Mouse (Mus musculus): ENCODE measurements at regions not wholly inside any gene's neighbourhood (a gene's known extent, or its start where the extent isn't known, plus 50 kb on each side); places are given as distances from the start of the nearest gene placed in this dataset.
A peak's percentile ranks its signal among the peaks of the same experiment; 100 is the strongest.

DNA sequence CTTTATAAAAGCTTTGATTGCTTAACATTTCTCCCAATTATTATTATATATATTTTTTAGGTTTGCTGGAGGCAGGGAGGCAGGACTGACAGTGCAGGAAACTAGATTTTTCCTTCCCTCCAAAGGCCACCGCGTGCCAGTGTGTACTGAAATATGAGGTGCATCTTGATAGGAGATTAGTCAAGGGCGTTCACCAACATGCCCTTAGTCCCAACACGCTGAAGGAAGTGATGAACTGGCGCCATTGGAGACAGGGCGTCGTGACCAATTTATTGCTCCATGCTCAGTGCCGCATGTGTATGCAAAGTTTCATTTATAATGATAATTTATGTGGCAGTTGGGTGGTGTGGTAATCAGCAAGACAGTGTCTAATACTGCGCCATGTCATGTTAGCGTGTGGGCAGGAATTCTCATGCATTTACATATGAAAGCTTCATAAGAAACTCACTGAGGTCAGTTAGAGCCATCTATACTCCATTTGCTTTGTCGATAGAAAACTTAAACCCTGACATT, 66.2 kb downstream of the Isl1 start:
- no peak for ATAC-seq

GRCm38 (mm10) chr13:116215101-116215500, 94.4 kb downstream of the Isl1 start:
- no peaks in the 10 kb centered on the region for H3K36me3 ChIP-seq
- no peaks in the 10 kb centered on the region for H3K9me3 ChIP-seq
- H3K4me1 ChIP-seq (replicated peaks) = no peaks in the 10 kb centered on the region
- no peaks in the 10 kb centered on the region for H3K27me3 ChIP-seq (replicated peaks)
- no peak for ATAC-seq
- no peak overlapping the region for H3K9ac ChIP-seq
- 48% methylated on average over 3 of the region's 3 CpGs for WGBS
- no peak overlapping the region for H3K4me3 ChIP-seq (replicated peaks)
- no peak overlapping the region for H3K4me2 ChIP-seq (replicated peaks)
- H3K27ac ChIP-seq = no peak overlapping the region

More for the DNA sequence above, 66.2 kb downstream of the Isl1 start:
- H3K4me1 ChIP-seq (replicated peaks) = no peaks in the 10 kb centered on the region
- H3K4me3 ChIP-seq (replicated peaks) = no peak overlapping the region
- no peak overlapping the region for H3K9ac ChIP-seq
- no peaks in the 10 kb centered on the region for H3K27me3 ChIP-seq (replicated peaks)
- H3K9me3 ChIP-seq = no peaks in the 10 kb centered on the region
- H3K36me3 ChIP-seq = no peaks in the 10 kb centered on the region
- H3K27ac ChIP-seq = no peak overlapping the region
- H3K4me2 ChIP-seq (replicated peaks) = no peak overlapping the region
- 87% methylated on average over 11 of the region's 11 CpGs for WGBS

GRCm38 (mm10) chr13:116213843-116214829, 95.4 kb downstream of the Isl1 start:
- Histone ChIP-seq H3K4me2 (replicated peaks) (no peak overlapping the region), H3K9ac (no peak overlapping the region), H3K27ac (no peak overlapping the region), H3K27me3 (replicated peaks) (no peaks in the 10 kb centered on the region), H3K9me3 (no peaks in the 10 kb centered on the region), H3K4me3 (replicated peaks) (no peak overlapping the region), H3K36me3 (no peaks in the 10 kb centered on the region), H3K4me1 (replicated peaks) (no peaks in the 10 kb centered on the region)
- ATAC-seq = no peak
- WGBS = 43% methylated on average over 6 of the region's 6 CpGs

GRCm38 (mm10) chr13:116201177-116201920, 108.1 kb downstream of the Isl1 start:
- Histone ChIP-seq H3K4me2 (replicated peaks) (peak overlapping the region; percentile 39), H3K27ac (no peak overlapping the region), H3K4me1 (replicated peaks) (no peaks in the 10 kb centered on the region), H3K27me3 (replicated peaks) (no peaks in the 10 kb centered on the region), H3K9ac (no peak overlapping the region), H3K4me3 (replicated peaks) (no peak overlapping the region; the same call in 1 of the 2 replicates), H3K9me3 (no peaks in the 10 kb centered on the region), H3K36me3 (no peaks in the 10 kb centered on the region)
- 0 out of 2 replicates have a peak, but pooled peaks have one; percentile 53 for ATAC-seq
- WGBS = 8% methylated on average over 11 of the region's 11 CpGs

- H3K27me3 ChIP-seq (replicated peaks) = no peaks in the 10 kb centered on the region
- no peaks in the 10 kb centered on the region for H3K36me3 ChIP-seq
- no peaks in the 10 kb centered on the region for H3K4me1 ChIP-seq (replicated peaks)
- 55% methylated on average over 7 of the region's 7 CpGs for WGBS
- no peak overlapping the region for H3K9ac ChIP-seq
- H3K27ac ChIP-seq = no peak overlapping the region
- H3K4me3 ChIP-seq (replicated peaks) = no peak overlapping the region
- ATAC-seq = no peak
- H3K9me3 ChIP-seq = no peaks in the 10 kb centered on the region
- no peak overlapping the region for H3K4me2 ChIP-seq (replicated peaks)
These were observed 122.4 kb downstream of the Isl1 start for GRCm38 (mm10) chr13:116187059-116187458.

DNA sequence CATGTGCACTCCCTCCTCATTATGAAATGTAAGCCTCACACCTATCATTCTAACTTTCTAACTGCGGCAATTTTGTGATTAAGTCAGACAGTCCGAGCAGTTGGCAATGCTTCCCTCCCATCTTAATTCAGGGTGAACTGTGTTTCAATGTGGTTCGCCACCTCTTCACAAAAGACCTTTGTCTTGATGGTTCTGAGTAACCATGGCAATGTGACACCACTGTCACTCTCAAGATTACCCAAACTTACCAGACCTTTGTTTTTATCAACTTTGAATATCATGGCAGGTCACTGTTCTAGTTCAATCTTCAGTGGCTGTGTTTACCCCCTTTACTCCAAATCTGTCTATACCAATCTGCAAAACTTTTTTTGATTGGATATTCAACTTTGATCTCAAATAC, 131.7 kb downstream of the Isl1 start:
- Histone ChIP-seq H3K9me3 (no peaks in the 10 kb centered on the region), H3K36me3 (no peaks in the 10 kb centered on the region), H3K27me3 (replicated peaks) (no peaks in the 10 kb centered on the region), H3K27ac (no peak overlapping the region), H3K4me2 (replicated peaks) (no peak overlapping the region), H3K4me1 (replicated peaks) (no peaks in the 10 kb centered on the region), H3K9ac (no peak overlapping the region), H3K4me3 (replicated peaks) (no peak overlapping the region)
- no peak for ATAC-seq
- 89% methylated on average over 3 of the region's 3 CpGs for WGBS

DNA sequence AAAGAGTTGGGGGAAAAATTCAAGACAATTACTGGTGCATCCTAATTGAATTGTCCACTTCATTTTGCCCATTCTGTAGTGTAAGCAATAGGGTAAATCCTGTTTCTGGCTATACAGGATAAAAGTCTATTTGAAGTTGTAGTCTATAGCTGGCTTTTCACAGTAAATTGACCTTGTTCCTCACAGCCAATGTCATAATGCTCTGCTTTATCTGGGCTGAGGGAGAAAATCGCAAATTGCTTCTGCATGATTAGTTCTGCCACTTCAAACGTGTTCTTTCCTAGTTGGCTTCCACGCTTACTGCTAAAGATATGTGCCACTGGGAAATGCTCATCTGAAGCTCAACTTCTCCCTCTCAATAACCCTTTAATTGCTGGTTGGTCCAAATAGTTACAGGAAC, 134.5 kb downstream of the Isl1 start:
- no peak for ATAC-seq
- Histone ChIP-seq H3K27ac (no peak overlapping the region), H3K4me2 (replicated peaks) (no peak overlapping the region), H3K36me3 (no peaks in the 10 kb centered on the region), H3K9me3 (no peaks in the 10 kb centered on the region), H3K27me3 (replicated peaks) (no peaks in the 10 kb centered on the region), H3K4me3 (replicated peaks) (no peak overlapping the region), H3K9ac (no peak overlapping the region), H3K4me1 (replicated peaks) (no peaks in the 10 kb centered on the region)
- WGBS = 32% methylated on average over 3 of the region's 3 CpGs

- no peak overlapping the region for H3K27ac ChIP-seq
- no peaks in the 10 kb centered on the region for H3K9me3 ChIP-seq
- H3K27me3 ChIP-seq (replicated peaks) = no peaks in the 10 kb centered on the region
- no peaks in the 10 kb centered on the region for H3K4me1 ChIP-seq (replicated peaks)
- ATAC-seq = no peak
- H3K36me3 ChIP-seq = no peaks in the 10 kb centered on the region
- no peak overlapping the region for H3K9ac ChIP-seq
- no peak overlapping the region for H3K4me2 ChIP-seq (replicated peaks)
- 61% methylated on average over 2 of the region's 2 CpGs for WGBS
- no peak overlapping the region for H3K4me3 ChIP-seq (replicated peaks)
These were observed 135.6 kb downstream of the Isl1 start for GRCm38 (mm10) chr13:116173866-116174265.

GRCm38 (mm10) chr13:116143022-116143421, 166.5 kb downstream of the Isl1 start:
- H3K9me3 ChIP-seq = no peaks in the 10 kb centered on the region
- 25% methylated on average over 5 of the region's 5 CpGs for WGBS
- ATAC-seq = no peak
- H3K9ac ChIP-seq = no peak overlapping the region
- no peak overlapping the region for H3K27ac ChIP-seq
- no peaks in the 10 kb centered on the region for H3K36me3 ChIP-seq
- no peak overlapping the region for H3K4me2 ChIP-seq (replicated peaks)
- no peak overlapping the region for H3K4me3 ChIP-seq (replicated peaks)
- no peaks in the 10 kb centered on the region for H3K4me1 ChIP-seq (replicated peaks)
- no peaks in the 10 kb centered on the region for H3K27me3 ChIP-seq (replicated peaks)

GRCm38 (mm10) chr13:116118664-116119063, 190.8 kb downstream of the Isl1 start:
- WGBS = 94% methylated on average over 1 of the region's 1 CpGs
- H3K27ac ChIP-seq = no peak overlapping the region
- H3K4me3 ChIP-seq (replicated peaks) = no peak overlapping the region
- ATAC-seq = no peak
- H3K9me3 ChIP-seq = no peaks in the 10 kb centered on the region
- H3K27me3 ChIP-seq (replicated peaks) = no peaks in the 10 kb centered on the region
- no peak overlapping the region for H3K4me2 ChIP-seq (replicated peaks)
- H3K9ac ChIP-seq = no peak overlapping the region
- H3K4me1 ChIP-seq (replicated peaks) = no peaks in the 10 kb centered on the region
- H3K36me3 ChIP-seq = no peaks in the 10 kb centered on the region

DNA sequence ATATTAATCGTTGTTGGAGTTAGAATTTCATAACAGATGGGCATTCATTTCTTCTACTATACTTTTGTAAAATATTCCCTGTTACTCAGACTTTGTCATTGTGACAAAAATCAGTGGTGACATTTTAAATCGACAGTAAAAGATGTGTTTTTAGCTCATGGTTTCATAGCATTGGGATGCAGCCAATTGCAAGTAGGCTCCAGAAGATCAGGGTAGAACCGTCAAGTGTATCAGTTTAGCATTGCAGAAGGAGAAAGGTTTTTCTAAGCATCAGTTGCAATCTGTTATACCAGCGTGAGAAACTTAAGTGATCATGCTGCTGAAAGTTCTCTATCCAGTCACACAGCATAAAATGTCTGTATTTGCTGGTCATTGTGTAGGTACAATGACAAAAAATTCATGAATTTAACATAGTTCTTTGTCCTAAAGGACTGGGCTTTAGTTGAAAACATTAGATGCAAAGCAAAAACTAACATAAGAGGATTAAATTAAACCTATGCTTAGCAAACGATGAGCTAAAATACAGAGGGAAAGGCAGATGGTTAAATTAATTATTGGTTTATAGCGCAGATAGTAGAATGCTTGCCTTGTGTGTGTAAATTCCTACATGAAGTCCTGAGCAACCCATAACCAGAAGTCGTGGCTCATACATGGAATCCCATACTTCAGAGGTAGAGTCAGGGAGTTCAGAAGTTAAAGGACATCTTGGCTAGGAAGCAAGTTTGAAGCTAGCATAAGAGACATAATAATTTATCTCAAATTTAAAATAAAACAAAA, 198.3 kb downstream of the Isl1 start:
- WGBS = 84% methylated on average over 7 of the region's 7 CpGs
- Histone ChIP-seq H3K36me3 (no peaks in the 10 kb centered on the region), H3K9ac (no peak overlapping the region), H3K27ac (no peak overlapping the region), H3K4me3 (replicated peaks) (no peak overlapping the region), H3K4me2 (replicated peaks) (no peak overlapping the region), H3K4me1 (replicated peaks) (no peaks in the 10 kb centered on the region), H3K9me3 (no peaks in the 10 kb centered on the region), H3K27me3 (replicated peaks) (no peaks in the 10 kb centered on the region)
- no peak for ATAC-seq

GRCm38 (mm10) chr13:116110578-116110977, 198.9 kb downstream of the Isl1 start:
- Histone ChIP-seq H3K4me2 (replicated peaks) (no peak overlapping the region), H3K9me3 (no peaks in the 10 kb centered on the region), H3K27me3 (replicated peaks) (no peaks in the 10 kb centered on the region), H3K4me3 (replicated peaks) (no peak overlapping the region), H3K27ac (no peak overlapping the region), H3K4me1 (replicated peaks) (no peaks in the 10 kb centered on the region), H3K9ac (no peak overlapping the region), H3K36me3 (no peaks in the 10 kb centered on the region)
- no peak for ATAC-seq
- 98% methylated on average over 2 of the region's 2 CpGs for WGBS
